Mouse (Mus musculus) granulocyte monocyte progenitor cell, adult 5-6 weeks (primary cell): ENCODE measurements at regions not wholly inside any gene's neighbourhood (a gene's known extent, or its start where the extent isn't known, plus 50 kb on each side); places are given as distances from the start of the nearest gene placed in this dataset.

Experiments used
- ATAC-seq: replicated peaks from 2 replicates; pipeline ENCODE4 v1.8.0; 2016; ENCODE audit warnings: mild to moderate bottlenecking, moderate TSS enrichment, inconsistent platforms; ENCODE audit not compliant: poor library complexity, severe bottlenecking

GRCm38 (mm10) chr8:116241146-116241986 lies 263.4 kb upstream of the Dynlrb2 start:
- ATAC-seq = no peak

- peak; percentile 85 for ATAC-seq
These were observed 266.1 kb upstream of the Dynlrb2 start for GRCm38 (mm10) chr8:116238670-116239069.

GRCm38 (mm10) chr8:116237561-116238100 lies 267.1 kb upstream of the Dynlrb2 start:
- ATAC-seq = peak; percentile 33; the same call in 1 of the 2 replicates

GRCm38 (mm10) chr8:116229654-116230136 lies 275.1 kb upstream of the Dynlrb2 start:
- ATAC-seq = no peak

- no peak for ATAC-seq
These were observed 277.8 kb upstream of the Dynlrb2 start for GRCm38 (mm10) chr8:116227003-116227402.

- no peak for ATAC-seq
These were observed 281.5 kb upstream of the Dynlrb2 start for GRCm38 (mm10) chr8:116223235-116223634.

- ATAC-seq = no peak
These were observed 288.9 kb upstream of the Dynlrb2 start for GRCm38 (mm10) chr8:116215909-116216308.

GRCm38 (mm10) chr8:116215286-116215860 lies 289.4 kb upstream of the Dynlrb2 start:
- ATAC-seq = no peak

- ATAC-seq = no peak
These were observed 301.1 kb upstream of the Dynlrb2 start for GRCm38 (mm10) chr8:116203631-116204030.

GRCm38 (mm10) chr8:116200459-116200999 lies 304.2 kb upstream of the Dynlrb2 start:
- no peak for ATAC-seq

GRCm38 (mm10) chr8:116196623-116197184 lies 308.1 kb upstream of the Dynlrb2 start:
- no peak for ATAC-seq

- no peak for ATAC-seq
These were observed 312.7 kb upstream of the Dynlrb2 start for GRCm38 (mm10) chr8:116192096-116192495.

- ATAC-seq = no peak
These were observed 319.6 kb upstream of the Dynlrb2 start for GRCm38 (mm10) chr8:116185206-116185605.

GRCm38 (mm10) chr8:116184241-116184640 lies 320.5 kb upstream of the Dynlrb2 start:
- ATAC-seq = no peak

- ATAC-seq = no peak
These were observed 326.8 kb upstream of the Dynlrb2 start for GRCm38 (mm10) chr8:116177946-116178345.

GRCm38 (mm10) chr8:116174891-116175290 lies 329.9 kb upstream of the Dynlrb2 start:
- no peak for ATAC-seq

- ATAC-seq = no peak
These were observed 330.8 kb upstream of the Dynlrb2 start for GRCm38 (mm10) chr8:116173961-116174360.

- no peak for ATAC-seq
These were observed 336.9 kb upstream of the Dynlrb2 start for GRCm38 (mm10) chr8:116167874-116168273.

- ATAC-seq = no peak
These were observed 339.8 kb upstream of the Dynlrb2 start for GRCm38 (mm10) chr8:116164989-116165299.

- ATAC-seq = no peak
These were observed 340.4 kb upstream of the Dynlrb2 start for GRCm38 (mm10) chr8:116164190-116164988.
